Mouse (Mus musculus) MEL (cell line): ENCODE results near the gene Dclk1.

Source experiments
- BHLHE40 ChIP-seq: IDR thresholded peaks from 2 replicates; pipeline ENCODE4 v1.6.1; 2012; ENCODE audit warnings: low read depth, mild to moderate bottlenecking, inconsistent platforms, low read length, improper control_type of control experiment, borderline replicate concordance
- CHD2 ChIP-seq: IDR thresholded peaks from 2 replicates; pipeline ENCODE4 v1.6.1; 2011; ENCODE audit warnings: low read length, improper control_type of control experiment
- CTCF ChIP-seq, 3 experiments: IDR thresholded peaks in 2 of 3; conservative IDR thresholded peaks in 1 of 3; 2 replicates each; pipeline ENCODE4 v1.5.1; 2011 to 2012; ENCODE audit warnings: low read length in 3 of 3, low read depth in 2 of 3, mild to moderate bottlenecking in 2 of 3, improper control_type of control experiment in 1 of 3, inconsistent platforms in 1 of 3, mixed read lengths in 1 of 3, moderate library complexity in 1 of 3; ENCODE audit not compliant: control insufficient read depth in 1 of 3, insufficient read depth in 1 of 3, poor library complexity in 1 of 3, severe bottlenecking in 1 of 3
- EP300 ChIP-seq, 2 experiments: IDR thresholded peaks; 2 replicates each; pipeline ENCODE4 v1.6.1; 2011; ENCODE audit warnings: improper control_type of control experiment in 2 of 2, low read length in 2 of 2, low read depth in 1 of 2, mild to moderate bottlenecking in 1 of 2
- JUND ChIP-seq: IDR thresholded peaks from 2 replicates; pipeline ENCODE4 v1.6.1; 2011; ENCODE audit warnings: low read depth, mild to moderate bottlenecking, improper control_type of control experiment, low read length
- MAFK ChIP-seq: IDR thresholded peaks from 2 replicates; pipeline ENCODE4 v1.6.1; 2011; ENCODE audit warnings: low read depth, mild to moderate bottlenecking, low read length, improper control_type of control experiment, borderline replicate concordance
- MAX ChIP-seq: IDR thresholded peaks from 2 replicates; pipeline ENCODE4 v1.6.1; 2011; ENCODE audit warnings: low read length, improper control_type of control experiment
- MXI1 ChIP-seq: IDR thresholded peaks from 2 replicates; pipeline ENCODE4 v1.6.1; 2011; ENCODE audit warnings: mild to moderate bottlenecking, low read depth, low read length, improper control_type of control experiment
- POLR2A ChIP-seq, 2 experiments: IDR thresholded peaks; 2 replicates each; pipeline ENCODE4 v1.6.1; 2011 to 2012; ENCODE audit warnings: low read length in 2 of 2, mild to moderate bottlenecking in 2 of 2, control low read depth in 1 of 2, improper control_type of control experiment in 1 of 2, low read depth in 1 of 2, moderate library complexity in 1 of 2; ENCODE audit not compliant: control insufficient read depth in 1 of 2, insufficient read depth in 1 of 2, poor library complexity in 1 of 2
- POLR2AphosphoS2 ChIP-seq: IDR thresholded peaks from 2 replicates; pipeline ENCODE4 v1.6.1; 2011; ENCODE audit warnings: low read length, improper control_type of control experiment
- SMC3 ChIP-seq: IDR thresholded peaks from 2 replicates; pipeline ENCODE4 v1.6.1; 2011; ENCODE audit warnings: low read depth, low read length, improper control_type of control experiment
- ZMIZ1 ChIP-seq: IDR thresholded peaks from 2 replicates; pipeline ENCODE4 v1.6.1; 2012; ENCODE audit warnings: low read depth, mild to moderate bottlenecking, inconsistent platforms, low read length, improper control_type of control experiment, moderate library complexity

DNA sequence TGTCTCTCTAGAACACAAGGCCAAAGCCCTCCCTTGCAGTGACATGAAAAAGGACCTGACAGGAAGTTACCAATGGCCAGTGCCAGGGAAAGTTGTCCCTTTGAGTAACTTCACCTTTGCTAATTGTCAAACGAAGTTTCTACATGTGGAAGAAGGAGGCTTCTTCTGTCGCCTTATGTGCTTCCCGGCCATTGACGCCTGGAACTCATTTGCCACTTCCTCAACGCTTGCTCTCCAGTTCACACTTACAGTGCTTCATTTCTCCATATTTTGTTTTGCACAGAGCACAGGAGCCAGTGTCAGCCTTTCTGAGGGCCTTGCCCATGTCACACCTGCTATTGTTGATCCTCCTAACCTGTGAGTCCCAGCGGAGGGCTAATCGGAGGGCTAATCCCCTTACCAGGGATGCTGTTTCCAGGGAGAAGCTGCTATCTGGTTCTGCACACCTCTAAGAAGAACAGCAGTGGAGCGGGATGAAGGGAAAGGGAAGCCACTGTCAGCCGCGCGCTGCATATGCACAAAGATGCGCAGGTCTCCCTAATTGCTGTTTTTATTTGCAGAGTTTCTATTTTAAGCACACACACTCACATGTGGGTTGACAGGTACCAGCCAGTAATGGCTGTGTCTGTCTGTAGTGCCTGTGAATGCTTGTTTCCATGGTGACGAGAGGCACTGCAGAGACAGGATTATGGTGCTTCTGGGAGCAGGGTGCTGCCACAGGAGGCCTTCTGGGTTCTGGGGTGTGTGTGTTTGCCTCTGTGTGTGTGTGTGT is 109.3 kb downstream of the Dclk1 start:
- TF ChIP-seq MAFK (no peak), BHLHE40 (no peak), JUND (no peak), CTCF (IDR thresholded peaks at IDR 0.05 in 2 of 3, conservative IDR thresholded peaks at IDR 0.05 in 1 of 3; ENCODE audit: control insufficient read depth in 1 of 3, insufficient read depth in 1 of 3, low read depth in 2 of 3, low read length in 3 of 3, poor library complexity in 1 of 3, severe bottlenecking in 1 of 3) (no peak), POLR2A (IDR thresholded peaks at IDR 0.05; ENCODE audit: control insufficient read depth in 1 of 2, insufficient read depth in 1 of 2, low read depth in 1 of 2, low read length in 2 of 2, poor library complexity in 1 of 2) (no peak), CHD2 (no peak), EP300 (IDR thresholded peaks at IDR 0.05; ENCODE audit: low read depth in 1 of 2, low read length in 2 of 2) (no peak), SMC3 (no peak), ZMIZ1 (no peak), POLR2AphosphoS2 (no peak), MXI1 (no peak), MAX (no peak)
